Mouse (Mus musculus) limb, embryonic 15.5 days (tissue): ENCODE measurements around the gene Cbfa2t3. TPM values are rescaled to one million over a fixed set of nuclear protein-coding genes. Genes with fewer than 3 reads are reported as not detected.
"Not testable (repeated sequence)": the region's sequence is repeated elsewhere in the genome, so short reads cannot be mapped to it uniquely, and the experiment has no call there.

ENCODE experiments used
- ATAC-seq: fragments of 200-750 bp; cut with Nextera tagmentation; 2 replicates; pipeline ENCODE4 v1.8.0; 2017; ENCODE audit warnings: low read depth, moderate TSS enrichment; ENCODE audit not compliant: insufficient number of reproducible peaks, low FRiP score, low TSS enrichment
- H3K27ac ChIP-seq: fragments of 300-500 bp; sonication (generic); 2 replicates; pipeline ENCODE4 v1.5.1; 2015; ENCODE audit warnings: moderate library complexity, mild to moderate bottlenecking, inconsistent platforms
- H3K27me3 ChIP-seq: fragments of 300-500 bp; sonication (generic); 2 replicates; pipeline ENCODE4 v1.6.1; 2015; ENCODE audit warnings: inconsistent platforms
- H3K36me3 ChIP-seq: fragments of 300-500 bp; sonication (generic); 2 replicates; pipeline ENCODE4 v1.6.1; 2015; ENCODE audit warnings: inconsistent platforms
- H3K4me1 ChIP-seq: fragments of 300-500 bp; sonication (generic); 2 replicates; pipeline ENCODE4 v1.6.1; 2015; ENCODE audit warnings: inconsistent platforms
- H3K4me2 ChIP-seq: fragments of 300-500 bp; sonication (generic); 2 replicates; pipeline ENCODE4 v1.6.1; 2015; ENCODE audit warnings: mild to moderate bottlenecking, inconsistent platforms
- H3K4me3 ChIP-seq: fragments of 300-500 bp; sonication (generic); 2 replicates; pipeline ENCODE4 v1.5.1; 2015; ENCODE audit warnings: mild to moderate bottlenecking, inconsistent platforms
- H3K9ac ChIP-seq: fragments of 300-500 bp; sonication (generic); 2 replicates; pipeline ENCODE4 v1.6.1; 2015; ENCODE audit warnings: inconsistent platforms
- H3K9me3 ChIP-seq: fragments of 300-500 bp; sonication (generic); 2 replicates; pipeline ENCODE4 v1.6.1; 2016; ENCODE audit warnings: inconsistent platforms
- WGBS: fragments of 180-500 bp; shearing (Covaris S2); methylation state at CpG from one replicate; pipeline ENCODE4 v1.1.7; 2015; 5-methylcytosine and 5-hydroxymethylcytosine counted together
- polyA plus RNA-seq: library from polyadenylated mRNA; unstranded; fragments of >200 nt; fragmentation: Nextera tagmentation; extraction: Ambion mirVana; gene quantifications from 2 replicates; pipeline ENCODE4 v1.2.1, GENCODE M21; 2015

Cbfa2t3 gene
- polyA plus RNA-seq, 1 experiment from 2014 or later: 4.6 TPM

GRCm38 (mm10) chr8:122641406-122641805, 57.5 kb downstream of the Cbfa2t3 start:
- no peaks in the 10 kb centered on the region for H3K27me3 ChIP-seq
- peaks cover 6% of the 10 kb centered on the region for H3K36me3 ChIP-seq
- no peaks in the 10 kb centered on the region for H3K9me3 ChIP-seq
- 67% methylated on average over 15 of the region's 15 CpGs for WGBS
- no peak overlapping the region for H3K27ac ChIP-seq
- H3K4me1 ChIP-seq: peaks cover 43% of the 10 kb centered on the region
- no peak overlapping the region for H3K9ac ChIP-seq
- H3K4me3 ChIP-seq: no peak overlapping the region
- ATAC-seq: no peak
- H3K4me2 ChIP-seq: no peak overlapping the region

- Histone ChIP-seq H3K36me3 (peaks cover 6% of the 10 kb centered on the region; the same call in 1 of the 2 replicates), H3K4me2 (no peak overlapping the region), H3K9ac (no peak overlapping the region), H3K27ac (no peak overlapping the region), H3K4me1 (peaks cover 45% of the 10 kb centered on the region), H3K9me3 (no peaks in the 10 kb centered on the region), H3K4me3 (no peak overlapping the region), H3K27me3 (no peaks in the 10 kb centered on the region)
- WGBS: 83% methylated on average over 4 of the region's 4 CpGs
- no peak for ATAC-seq
These were observed 58.1 kb downstream of the Cbfa2t3 start for GRCm38 (mm10) chr8:122640825-122641224.

GRCm38 (mm10) chr8:122639521-122640248, 59.2 kb downstream of the Cbfa2t3 start:
- Histone ChIP-seq H3K27ac (peak overlapping the region; percentile 54; the same call in 1 of the 2 replicates), H3K36me3 (peaks cover 14% of the 10 kb centered on the region), H3K4me3 (no peak overlapping the region), H3K9ac (no peak overlapping the region), H3K27me3 (no peaks in the 10 kb centered on the region), H3K9me3 (no peaks in the 10 kb centered on the region), H3K4me2 (no peak overlapping the region), H3K4me1 (peaks cover 50% of the 10 kb centered on the region)
- peak; percentile 18; the same call in 1 of the 2 replicates for ATAC-seq
- whole genome bisulfite sequencing: 24% methylated on average over 16 of the region's 16 CpGs

- H3K9me3 ChIP-seq: no peaks in the 10 kb centered on the region
- no peak overlapping the region for H3K4me3 ChIP-seq
- H3K27me3 ChIP-seq: no peaks in the 10 kb centered on the region
- peaks cover 20% of the 10 kb centered on the region for H3K36me3 ChIP-seq
- no peak overlapping the region for H3K4me2 ChIP-seq
- H3K4me1 ChIP-seq: peaks cover 50% of the 10 kb centered on the region
- H3K9ac ChIP-seq: no peak overlapping the region
- 74% methylated on average over 16 of the region's 16 CpGs for WGBS
- no peak for ATAC-seq
- no peak overlapping the region for H3K27ac ChIP-seq
These were observed 60.3 kb downstream of the Cbfa2t3 start for GRCm38 (mm10) chr8:122638601-122639000.

- Histone ChIP-seq H3K36me3 (peaks cover 25% of the 10 kb centered on the region), H3K27me3 (no peaks in the 10 kb centered on the region), H3K9me3 (no peaks in the 10 kb centered on the region), H3K4me3 (no peak overlapping the region), H3K27ac (no peak overlapping the region), H3K4me1 (peaks cover 48% of the 10 kb centered on the region), H3K4me2 (no peak overlapping the region), H3K9ac (no peak overlapping the region)
- WGBS: 86% methylated on average over 9 of the region's 9 CpGs
- no peak for ATAC-seq
These were observed 61.7 kb downstream of the Cbfa2t3 start for GRCm38 (mm10) chr8:122637230-122637629.

GRCm38 (mm10) chr8:122636803-122637175, 62.1 kb downstream of the Cbfa2t3 start:
- H3K9me3 ChIP-seq: no peaks in the 10 kb centered on the region
- H3K36me3 ChIP-seq: peaks cover 25% of the 10 kb centered on the region
- no peak overlapping the region for H3K27ac ChIP-seq
- H3K4me2 ChIP-seq: no peak overlapping the region
- H3K4me3 ChIP-seq: no peak overlapping the region
- no peak overlapping the region for H3K9ac ChIP-seq
- ATAC-seq: no peak
- H3K4me1 ChIP-seq: peaks cover 43% of the 10 kb centered on the region
- no peaks in the 10 kb centered on the region for H3K27me3 ChIP-seq
- WGBS: 49% methylated on average over 9 of the region's 9 CpGs

GRCm38 (mm10) chr8:122635878-122636802, 62.8 kb downstream of the Cbfa2t3 start:
- Histone ChIP-seq H3K27ac (0 out of 2 replicates have a peak overlapping the region, but pooled peaks have one; percentile 33), H3K9me3 (no peaks in the 10 kb centered on the region), H3K4me1 (peaks cover 37% of the 10 kb centered on the region), H3K27me3 (no peaks in the 10 kb centered on the region), H3K4me2 (no peak overlapping the region), H3K4me3 (no peak overlapping the region), H3K9ac (no peak overlapping the region), H3K36me3 (peaks cover 25% of the 10 kb centered on the region)
- WGBS: 39% methylated on average over 14 of the region's 14 CpGs
- no peak for ATAC-seq

GRCm38 (mm10) chr8:122633205-122633604, 65.7 kb downstream of the Cbfa2t3 start:
- no peak overlapping the region for H3K4me2 ChIP-seq
- no peaks in the 10 kb centered on the region for H3K9me3 ChIP-seq
- H3K9ac ChIP-seq: no peak overlapping the region
- WGBS: 95% methylated on average over 14 of the region's 14 CpGs
- H3K27me3 ChIP-seq: no peaks in the 10 kb centered on the region
- H3K4me1 ChIP-seq: peaks cover 16% of the 10 kb centered on the region
- H3K4me3 ChIP-seq: no peak overlapping the region
- no peak overlapping the region for H3K27ac ChIP-seq
- H3K36me3 ChIP-seq: peaks cover 31% of the 10 kb centered on the region
- no peak for ATAC-seq

GRCm38 (mm10) chr8:122632134-122632533, 66.8 kb downstream of the Cbfa2t3 start:
- H3K4me3 ChIP-seq, H3K9ac ChIP-seq, H3K4me2 ChIP-seq, ATAC-seq, H3K27me3 ChIP-seq, H3K27ac ChIP-seq, H3K9me3 ChIP-seq: not testable (repeated sequence)
- Histone ChIP-seq H3K4me1 (peaks cover 14% of the 10 kb centered on the region), H3K36me3 (peaks cover 27% of the 10 kb centered on the region)
- 73% methylated on average over 3 of the region's 3 CpGs for WGBS

- no peaks in the 10 kb centered on the region for H3K9me3 ChIP-seq
- H3K4me2 ChIP-seq: no peak overlapping the region
- H3K4me1 ChIP-seq: peaks cover 8% of the 10 kb centered on the region
- WGBS: 61% methylated on average over 22 of the region's 22 CpGs
- no peak for ATAC-seq
- H3K36me3 ChIP-seq: peaks cover 25% of the 10 kb centered on the region
- no peak overlapping the region for H3K4me3 ChIP-seq
- no peak overlapping the region for H3K9ac ChIP-seq
- no peaks in the 10 kb centered on the region for H3K27me3 ChIP-seq
- H3K27ac ChIP-seq: no peak overlapping the region
These were observed 68.2 kb downstream of the Cbfa2t3 start for GRCm38 (mm10) chr8:122630696-122631095.

GRCm38 (mm10) chr8:122629388-122629787, 69.5 kb downstream of the Cbfa2t3 start:
- WGBS: 42% methylated on average over 10 of the region's 10 CpGs
- Histone ChIP-seq H3K27me3 (no peaks in the 10 kb centered on the region), H3K4me3 (no peak overlapping the region), H3K4me1 (peaks cover 4% of the 10 kb centered on the region; the same call in 1 of the 2 replicates), H3K9ac (no peak overlapping the region), H3K27ac (no peak overlapping the region), H3K4me2 (no peak overlapping the region), H3K36me3 (peaks cover 15% of the 10 kb centered on the region; the same call in 1 of the 2 replicates), H3K9me3 (no peaks in the 10 kb centered on the region)
- no peak for ATAC-seq

- H3K4me1 ChIP-seq: peaks cover 4% of the 10 kb centered on the region; the same call in 1 of the 2 replicates
- H3K36me3 ChIP-seq: 0 out of 2 replicates have a peak, but pooled peaks cover 6% of the 10 kb centered on the region
- H3K9me3 ChIP-seq: no peaks in the 10 kb centered on the region
- no peak overlapping the region for H3K9ac ChIP-seq
- ATAC-seq: no peak
- no peaks in the 10 kb centered on the region for H3K27me3 ChIP-seq
- no peak overlapping the region for H3K27ac ChIP-seq
- WGBS: 76% methylated on average over 2 of the region's 2 CpGs
- no peak overlapping the region for H3K4me2 ChIP-seq
- no peak overlapping the region for H3K4me3 ChIP-seq
These were observed 72.0 kb downstream of the Cbfa2t3 start for GRCm38 (mm10) chr8:122626896-122627295.
